Comparison of ENCODE assay signal across 8 mouse cellular contexts in genomic region chr6:133960713-133961112, GRCm38 (mm10).
DNase-seq lines count a peak whose midpoint lies in the region; ATAC-seq and TF ChIP-seq lines count a peak whose summit lies in the region.

No protein-coding gene starts in this region.

- H3K9me3 ChIP-seq in liver, embryonic 12.5 days (replicated peaks), result no peaks in the 10 kb centered on the region
- no peaks in the 10 kb centered on the region for H3K9me3 ChIP-seq in midbrain, embryonic 16.5 days (replicated peaks; ENCODE audit: control insufficient read depth, low read length, poor library complexity, severe bottlenecking)

- no peak overlapping the region for H3K27ac ChIP-seq in liver, embryonic 12.5 days
- H3K27ac ChIP-seq in left cerebral cortex, adult 2 months, result no peak overlapping the region
- H3K27ac ChIP-seq in midbrain, embryonic 16.5 days (ENCODE audit: low read length), result no peak overlapping the region

- intact Hi-C loops in left cerebral cortex, adult 2 months (cut with DNase I), result loop anchor here (1.0 to 5.0 kb wide), 4 partner anchors 56 to 657 kb away; partner anchors contain the start of gene Etv6

- no peak overlapping the region for H3K4me3 ChIP-seq in liver, embryonic 12.5 days
- no peak overlapping the region for H3K4me3 ChIP-seq in left cerebral cortex, adult 2 months
- no peak overlapping the region for H3K4me3 ChIP-seq in midbrain, embryonic 16.5 days (ENCODE audit: low read depth, low read length)

- no peaks in the 10 kb centered on the region for H3K4me1 ChIP-seq in liver, embryonic 12.5 days
- no peaks in the 10 kb centered on the region for H3K4me1 ChIP-seq in midbrain, embryonic 16.5 days (ENCODE audit: control insufficient read depth, insufficient read depth, low read length)

- H3K27me3 ChIP-seq in liver, embryonic 12.5 days (replicated peaks), result no peaks in the 10 kb centered on the region
- H3K27me3 ChIP-seq in midbrain, embryonic 16.5 days (ENCODE audit: control insufficient read depth, insufficient read depth, low read depth, low read length), result no peaks in the 10 kb centered on the region

- H3K36me3 ChIP-seq in liver, embryonic 12.5 days, result no peaks in the 10 kb centered on the region
- H3K36me3 ChIP-seq in midbrain, embryonic 16.5 days (ENCODE audit: control insufficient read depth, insufficient read depth, low read length), result no peaks in the 10 kb centered on the region

- ATAC-seq in liver, embryonic 12.5 days, result no peak
- ATAC-seq in midbrain, embryonic 16.5 days, result peak; percentile 84

- H3K9ac ChIP-seq in liver, embryonic 12.5 days, result no peak overlapping the region
- no peak overlapping the region for H3K9ac ChIP-seq in midbrain, embryonic 16.5 days (ENCODE audit: low read depth, low read length)

- 16% methylated on average over 7 of the region's 7 CpGs for WGBS in liver, embryonic 12.5 days (ENCODE audit: insufficient replicate concordance)
- WGBS in midbrain, embryonic 16.5 days, result 27% methylated on average over 7 of the region's 7 CpGs

- peak; percentile 54 for DNase-seq in liver
- DNase-seq in cerebellum, adult 11-12 months, result peak; percentile 21
- peak; percentile 26 to 93 for DNase-seq in frontal cortex, adult 2 months (ENCODE audit: extremely low spot score in 1 of 2, low spot score in 1 of 2)
- peak; percentile 88 for DNase-seq in induced T-regulatory cell, adult 2 months (ENCODE audit: low read depth)
- peak; percentile 67 to 68 for DNase-seq in left cerebral cortex, adult 2 months (ENCODE audit: extremely low spot score in 1 of 2, low spot score in 2 of 2)
- DNase-seq in spleen, postnatal 36 days (ENCODE audit: low spot score in 2 of 2), result peak; percentile 73 to 79

- TF ChIP-seq CTCF in left cerebral cortex, adult 2 months (IDR thresholded peaks at IDR 0.05), result peak; percentile 88

- H3K4me2 ChIP-seq in liver, embryonic 12.5 days, result no peak overlapping the region
- H3K4me2 ChIP-seq in midbrain, embryonic 16.5 days (ENCODE audit: low read length), result no peak overlapping the region

Comparison
In these comparisons a context has a peak if more than half of its experiments do, and no peak if none do; other contexts are left out.
1. DNase-seq: peak in every context shown above with its lines; median percentile 88 in induced T-regulatory cell, adult 2 months; 76 in spleen, postnatal 36 days; 68 in left cerebral cortex, adult 2 months; 60 in frontal cortex, adult 2 months; 54 in liver; 21 in cerebellum, adult 11-12 months.